Mouse (Mus musculus): Measurements from ENCODE around the gene Dpm3.

- no peak for TF ChIP-seq USF1 (IDR thresholded peaks at IDR 0.05; ENCODE audit: low read depth)
- TF ChIP-seq CTCF (IDR thresholded peaks at IDR 0.05; ENCODE audit: control insufficient read depth, insufficient read depth, insufficient read length), result no peak
Measured at GRCm38 (mm10) chr3:89296761-89297396, 37.7 kb downstream of the Dpm3 start.
